In genomic region chr13:5587196-5587595, GRCm38 (mm10) we compare ENCODE assay signal across 19 mouse cellular contexts.
DNase-seq lines count a peak whose midpoint lies in the region; ATAC-seq and TF ChIP-seq lines count a peak whose summit lies in the region.
"Had no signal": no experiment of that assay in that cellular context is flagged by ENCODE, and none has a peak within 500 bp of the region (broad histone marks: within the 10 kb centered on the region; RNA-seq: fewer than 3 reads in every experiment).

No protein-coding gene starts in this region.

- no peak for TF ChIP-seq POLR2A in liver, adult 2 months (IDR thresholded peaks at IDR 0.05; ENCODE audit: extremely low read depth, insufficient read depth, low read length)

- no peak for ATAC-seq in liver, embryonic 11.5 days (replicated peaks; ENCODE audit: low FRiP score)
- ATAC-seq in liver, postnatal 0 days, result peak; percentile 70; the same call in 1 of the 2 replicates
- no peak for ATAC-seq in liver, embryonic 12.5 days
- ATAC-seq: activated CD4-positive, CD25-positive, alpha-beta regulatory T cell, adult 4 months; CD4-positive, CD25-positive, alpha-beta regulatory T cell, adult 4 months; Patski had no signal

- H3K36me3 ChIP-seq in liver, adult 2 months (ENCODE audit: control insufficient read depth, insufficient read depth, low read length), result no peaks in the 10 kb centered on the region
- no peaks in the 10 kb centered on the region for H3K36me3 ChIP-seq in liver, embryonic 11.5 days (ENCODE audit: control insufficient read depth, insufficient read depth, low read length)
- H3K36me3 ChIP-seq in liver, postnatal 0 days (replicated peaks; ENCODE audit: insufficient read depth, low read length), result no peaks in the 10 kb centered on the region
- H3K36me3 ChIP-seq in liver, embryonic 12.5 days, result no peaks in the 10 kb centered on the region
- H3K36me3 ChIP-seq: G1E had no signal

- H3K4me3 ChIP-seq in liver, adult 2 months (ENCODE audit: insufficient read depth, low read depth, low read length), result no peak overlapping the region
- no peak overlapping the region for H3K4me3 ChIP-seq in liver, embryonic 11.5 days (ENCODE audit: low read depth, low read length)
- H3K4me3 ChIP-seq in liver, postnatal 0 days (ENCODE audit: low read depth, low read length), result no peak overlapping the region
- no peak overlapping the region for H3K4me3 ChIP-seq in liver, embryonic 12.5 days

- no peak for TF ChIP-seq EP300 in liver, postnatal 0 days (IDR thresholded peaks at IDR 0.05; ENCODE audit: low read depth)

- no peaks in the 10 kb centered on the region for H3K9me3 ChIP-seq in liver, embryonic 11.5 days (ENCODE audit: control insufficient read depth, low read length)
- H3K9me3 ChIP-seq in liver, postnatal 0 days (ENCODE audit: low read length), result no peaks in the 10 kb centered on the region
- no peaks in the 10 kb centered on the region for H3K9me3 ChIP-seq in liver, embryonic 12.5 days (replicated peaks)
- H3K9me3 ChIP-seq: G1E had no signal

- H3K4me2 ChIP-seq in liver, embryonic 11.5 days, result no peak overlapping the region
- H3K4me2 ChIP-seq in liver, postnatal 0 days (ENCODE audit: low read depth, low read length), result no peak overlapping the region
- H3K4me2 ChIP-seq in liver, embryonic 12.5 days, result no peak overlapping the region

- H3K9ac ChIP-seq in liver, adult 2 months (ENCODE audit: low read depth, low read length), result no peak overlapping the region
- H3K9ac ChIP-seq in liver, embryonic 11.5 days (ENCODE audit: low read depth, low read length), result no peak overlapping the region
- no peak overlapping the region for H3K9ac ChIP-seq in liver, postnatal 0 days (replicated peaks)
- H3K9ac ChIP-seq in liver, embryonic 12.5 days, result no peak overlapping the region

- no peaks in the 10 kb centered on the region for H3K4me1 ChIP-seq in liver, adult 2 months (ENCODE audit: control insufficient read depth, insufficient read depth, low read length)
- H3K4me1 ChIP-seq in liver, embryonic 11.5 days (replicated peaks; ENCODE audit: control insufficient read depth, insufficient read depth, low read length), result no peaks in the 10 kb centered on the region
- H3K4me1 ChIP-seq in liver, postnatal 0 days (ENCODE audit: insufficient read depth), result 0 out of 2 replicates have a peak, but pooled peaks cover 3% of the 10 kb centered on the region
- H3K4me1 ChIP-seq in liver, embryonic 12.5 days, result no peaks in the 10 kb centered on the region

- peak; percentile 64 for DNase-seq in liver, adult 2 months (ENCODE audit: extremely low read depth, low read depth, low spot score)
- no peak for DNase-seq in liver, embryonic 11.5 days (ENCODE audit: low spot score)
- DNase-seq in liver, postnatal 0 days, result no peak
- DNase-seq: adrenal gland, adult 2 months; adrenal gland, adult 8-10 months; adrenal gland, postnatal 10 days; adrenal gland, postnatal 14 days; adrenal gland, postnatal 25 days; adrenal gland, postnatal 36 days; B cell, adult 2 months; cerebellum, adult 11 months; cerebellum, adult 11-12 months; cerebellum, adult 18-20 months had no signal

- no peak for TF ChIP-seq CTCF in liver, adult 2 months (IDR thresholded peaks at IDR 0.05; ENCODE audit: low read depth, low read length)
- TF ChIP-seq CTCF in liver, postnatal 0 days (IDR thresholded peaks at IDR 0.05; ENCODE audit: low read depth), result no peak

- no peak overlapping the region for H3K27ac ChIP-seq in liver, adult 2 months (replicated peaks; ENCODE audit: insufficient read depth, low read depth, low read length)
- no peak overlapping the region for H3K27ac ChIP-seq in liver, embryonic 11.5 days (ENCODE audit: low read depth, low read length)
- no peak overlapping the region for H3K27ac ChIP-seq in liver, postnatal 0 days (ENCODE audit: low read depth)
- no peak overlapping the region for H3K27ac ChIP-seq in liver, embryonic 12.5 days

- H3K79me2 ChIP-seq in liver, adult 2 months (ENCODE audit: control insufficient read depth, insufficient read depth, low read length), result no peaks in the 10 kb centered on the region

- H3K27me3 ChIP-seq in liver, adult 2 months (ENCODE audit: control insufficient read depth, insufficient read depth, low read length), result no peaks in the 10 kb centered on the region
- H3K27me3 ChIP-seq in liver, embryonic 11.5 days (replicated peaks; ENCODE audit: control insufficient read depth, insufficient read depth, low read length), result no peaks in the 10 kb centered on the region
- no peaks in the 10 kb centered on the region for H3K27me3 ChIP-seq in liver, postnatal 0 days (ENCODE audit: insufficient read depth, low read length)
- H3K27me3 ChIP-seq in liver, embryonic 12.5 days (replicated peaks), result no peaks in the 10 kb centered on the region
- H3K27me3 ChIP-seq: CH12.LX, Patski had no signal
